Mouse (Mus musculus): ENCODE results near the gene Lamtor3. TPM values are rescaled to one million over a fixed set of nuclear protein-coding genes. Genes with fewer than 3 reads are reported as not detected.
"Not testable (repeated sequence)": the region's sequence is repeated elsewhere in the genome, so short reads cannot be mapped to it uniquely, and the experiment has no call there.

Lamtor3 gene
- total RNA-seq (2021): 10 to 100 TPM; 48.5 to 55.8 TPM
- long read RNA-seq, experiment 1, transcript Lamtor3-208 (1 exons, 2,726 nt): minor isoform, 5 of 97 reads
- long read RNA-seq, experiment 1, transcript Lamtor3-201 (7 exons, 1,295 nt): major isoform, 71 of 97 reads
- long read RNA-seq, experiment 1, partial matches to known transcripts: 15 of 97 reads
- long read RNA-seq, experiment 1, other reads (novel, unspliced or antisense): 6 of 97 reads
- long read RNA-seq, experiment 2, transcript Lamtor3-201 (7 exons, 1,295 nt): major isoform, 84 of 101 reads
- long read RNA-seq, experiment 2, partial matches to known transcripts: 7 of 101 reads
- long read RNA-seq, experiment 2, other reads (novel, unspliced or antisense): 5 of 101 reads

DNA sequence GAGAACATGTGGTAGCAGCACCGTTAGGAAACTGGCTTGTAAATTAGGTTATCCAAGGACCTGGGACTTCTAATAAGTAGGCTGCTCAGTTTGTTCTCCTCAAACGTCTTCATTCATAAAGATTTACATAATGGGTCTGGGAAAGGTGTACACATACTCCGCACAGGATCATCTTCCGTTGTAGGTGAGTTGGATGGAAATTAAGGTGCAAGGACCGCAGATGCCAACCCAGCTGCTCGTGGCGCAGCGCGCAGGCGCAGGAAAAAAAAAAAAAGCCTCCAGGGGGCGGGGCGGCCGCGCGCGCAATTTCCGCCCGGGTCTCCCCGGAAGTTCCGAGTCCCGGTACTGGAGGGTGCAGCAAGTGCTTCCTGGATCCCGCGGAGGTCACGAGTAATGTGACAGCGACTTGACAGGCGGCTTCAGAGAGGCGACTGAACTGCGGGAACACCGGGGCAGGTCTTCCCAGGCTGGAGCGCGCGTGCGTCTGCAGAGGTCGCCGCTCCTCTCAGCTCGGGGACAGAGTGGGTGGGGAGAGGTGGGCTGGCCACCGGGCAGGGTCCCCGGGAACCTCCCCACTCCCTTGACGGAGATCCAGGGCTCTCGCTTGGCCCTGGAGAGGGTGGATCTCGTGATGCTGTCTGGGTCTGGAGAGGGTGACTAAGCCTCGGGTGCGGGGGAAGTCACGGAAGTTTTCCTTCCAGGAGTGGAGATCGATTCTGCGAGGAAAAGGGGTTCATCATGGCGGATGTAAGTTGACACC is at the start of gene Lamtor3:
Lamtor3 (plus strand) TSS at position 335 of the 760 bp plus-strand sequence.
- DNase-seq: peak; percentile 92

DNA sequence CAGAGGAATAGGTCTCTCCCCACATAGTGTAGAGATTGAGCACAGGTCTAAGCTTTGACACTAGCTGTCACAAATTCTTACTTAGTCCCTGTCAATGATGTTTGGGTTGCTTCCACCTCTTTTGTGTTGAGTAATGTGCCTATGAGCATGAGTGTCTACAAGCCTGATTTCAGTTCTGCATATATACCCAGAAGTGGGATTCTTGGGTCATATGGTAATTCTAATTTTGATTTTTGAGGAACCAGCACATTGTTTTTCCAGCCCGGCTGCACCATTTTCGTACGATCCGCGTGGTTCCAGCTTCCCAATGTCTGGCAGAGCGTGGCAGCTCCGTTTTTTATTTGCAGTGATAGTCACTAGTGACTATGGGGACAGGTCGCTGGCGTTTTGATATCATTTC is 48.9 kb upstream of the Lamtor3 start:
- peak; percentile 13 for DNase-seq

DNA sequence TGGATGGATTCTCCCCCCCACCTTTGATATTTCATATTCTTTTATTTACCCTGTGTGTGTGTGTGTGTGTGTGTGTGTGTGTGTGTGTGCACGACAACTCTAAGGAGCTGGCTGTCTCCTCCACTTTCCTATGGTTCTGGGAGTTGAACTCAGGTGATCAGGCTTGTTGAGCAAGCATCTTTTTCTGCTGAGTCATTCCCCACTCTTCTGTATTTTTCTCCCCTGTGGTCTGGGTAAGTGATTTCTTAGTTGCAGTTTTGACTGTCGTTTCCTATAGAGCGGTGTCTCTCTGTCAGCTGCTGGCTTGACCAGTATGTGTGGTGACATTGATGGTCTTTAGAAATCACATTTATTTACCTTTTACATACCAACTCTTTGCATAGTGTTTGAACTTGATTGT is 39.0 kb upstream of the Lamtor3 start:
- no peak for DNase-seq

DNA sequence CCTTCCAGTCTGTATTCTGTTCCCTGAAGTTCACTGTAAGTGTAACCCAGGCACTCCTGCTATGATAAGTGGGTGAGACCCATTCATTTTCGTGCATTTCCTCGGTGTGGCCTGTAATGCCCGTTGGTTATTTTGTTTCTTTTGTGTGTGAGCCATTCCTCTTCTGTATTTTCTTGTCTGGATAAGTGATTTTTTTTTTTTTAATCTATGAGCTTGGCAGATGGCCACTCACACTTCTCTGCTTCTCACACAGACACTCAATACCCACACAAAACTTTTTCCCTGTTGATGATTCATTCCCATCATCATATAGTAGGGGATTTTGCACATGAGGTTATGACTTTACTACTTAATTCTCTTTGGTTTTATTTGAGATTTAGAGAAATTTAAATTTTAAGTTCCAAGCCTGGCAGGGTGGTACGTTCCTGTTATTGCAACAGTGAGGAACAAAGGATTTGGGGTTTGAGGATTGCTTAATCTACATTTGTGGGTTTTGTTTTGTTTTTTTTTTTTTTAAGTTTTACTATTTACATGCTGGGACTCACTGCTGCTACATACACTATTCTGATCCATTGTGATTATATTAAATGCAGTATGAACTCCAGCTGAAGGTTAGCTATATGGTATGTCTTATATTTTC is 38.1 kb upstream of the Lamtor3 start:
- no peak for DNase-seq

DNA sequence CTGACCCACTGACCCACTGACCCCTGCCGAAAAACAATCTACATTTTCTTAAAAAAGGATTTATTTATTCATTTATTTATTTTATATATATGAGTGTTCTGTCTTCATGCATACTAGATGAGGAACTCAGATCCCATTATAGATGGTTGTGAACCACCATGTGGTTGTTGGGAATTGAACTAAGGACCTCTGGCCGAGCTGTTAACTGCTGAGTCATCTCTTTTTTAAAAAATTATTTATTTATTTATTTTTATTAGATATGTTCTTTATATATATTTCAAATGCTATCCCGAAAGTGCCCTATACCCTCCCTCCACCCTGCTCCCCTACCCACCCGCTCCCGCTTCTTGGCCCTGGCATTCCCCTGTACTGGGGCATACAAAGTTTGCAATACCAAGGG is 37.2 kb upstream of the Lamtor3 start:
- no peak for DNase-seq

DNA sequence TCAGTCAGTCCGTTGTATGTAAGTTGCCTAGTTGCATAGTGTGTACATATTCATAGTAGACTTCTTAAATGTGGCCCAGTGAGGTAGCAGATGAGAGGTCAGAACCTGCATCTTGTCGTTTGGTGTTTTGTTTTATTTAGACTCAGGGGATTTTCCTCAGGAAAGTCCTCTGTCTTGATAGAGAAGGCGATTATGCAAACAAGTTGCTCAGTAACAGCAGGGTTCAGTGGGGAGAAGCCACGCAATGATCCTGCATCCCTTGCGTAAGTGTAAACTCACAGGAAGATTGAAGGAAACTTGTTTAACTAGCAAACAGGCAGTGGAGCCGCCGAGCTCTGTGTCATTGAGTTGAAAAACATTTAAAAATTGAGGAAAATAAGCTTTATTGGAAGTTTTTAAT is 30.3 kb upstream of the Lamtor3 start:
- no peak for DNase-seq

DNA sequence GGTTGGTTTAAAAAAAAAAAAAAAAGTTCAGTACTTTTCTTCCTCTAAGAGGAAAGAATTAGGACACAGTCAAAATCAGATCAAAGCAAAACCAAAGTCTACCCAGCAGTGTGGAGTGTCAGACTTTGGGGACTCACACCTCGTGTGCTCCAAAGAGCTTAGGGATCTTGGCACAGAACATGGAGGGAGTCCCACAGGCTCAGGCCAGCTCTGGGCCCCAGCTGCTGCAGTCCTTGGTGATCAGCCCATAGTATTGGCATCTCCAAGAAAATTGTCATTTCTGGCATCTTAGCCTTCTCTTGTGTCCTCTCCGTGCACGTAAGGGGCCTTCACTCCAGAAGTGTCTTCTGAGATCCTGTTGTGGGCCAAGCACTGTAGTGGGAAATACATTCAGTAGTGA is 27.2 kb upstream of the Lamtor3 start:
- DNase-seq: no peak

DNA sequence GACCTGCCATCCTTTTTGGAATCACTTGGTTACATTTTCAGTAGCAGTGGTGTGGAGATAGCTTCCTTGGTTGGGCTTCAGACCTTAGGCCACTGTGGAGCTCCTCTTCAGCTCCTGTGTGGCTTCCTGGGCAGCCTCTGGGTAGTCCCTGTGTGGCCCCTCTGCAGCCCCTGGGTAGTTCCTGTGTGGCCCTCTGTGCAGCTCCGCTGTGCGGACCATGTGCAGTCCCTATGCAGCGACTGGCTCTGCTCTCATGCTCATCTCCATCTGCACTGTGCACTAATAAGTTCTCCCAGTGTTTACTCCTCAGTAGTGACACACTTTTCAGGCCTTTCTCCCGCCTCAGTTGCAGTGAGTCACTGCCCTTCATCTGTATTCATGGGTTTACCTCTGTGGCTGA is 26.2 kb upstream of the Lamtor3 start:
- no peak for DNase-seq

DNA sequence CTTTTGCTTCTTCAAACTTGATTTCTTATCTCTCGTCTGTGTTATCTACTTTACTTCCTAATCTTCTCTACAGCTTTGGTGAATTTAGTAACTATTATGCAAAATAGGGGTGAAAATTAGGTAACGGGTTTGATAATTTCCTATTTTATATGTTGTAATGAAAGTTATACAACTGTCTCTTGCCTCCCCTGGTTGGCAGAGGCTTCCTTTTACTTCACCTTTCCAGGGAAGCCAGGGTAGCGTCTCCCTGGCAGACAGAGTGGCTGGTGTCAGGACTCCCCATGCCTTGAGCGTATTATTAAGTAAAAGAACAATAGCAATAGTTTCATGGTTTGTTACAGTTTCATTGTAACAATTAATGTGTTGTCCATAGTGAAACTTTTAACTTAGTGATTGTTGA is 24.5 kb upstream of the Lamtor3 start:
- DNase-seq: no peak

DNA sequence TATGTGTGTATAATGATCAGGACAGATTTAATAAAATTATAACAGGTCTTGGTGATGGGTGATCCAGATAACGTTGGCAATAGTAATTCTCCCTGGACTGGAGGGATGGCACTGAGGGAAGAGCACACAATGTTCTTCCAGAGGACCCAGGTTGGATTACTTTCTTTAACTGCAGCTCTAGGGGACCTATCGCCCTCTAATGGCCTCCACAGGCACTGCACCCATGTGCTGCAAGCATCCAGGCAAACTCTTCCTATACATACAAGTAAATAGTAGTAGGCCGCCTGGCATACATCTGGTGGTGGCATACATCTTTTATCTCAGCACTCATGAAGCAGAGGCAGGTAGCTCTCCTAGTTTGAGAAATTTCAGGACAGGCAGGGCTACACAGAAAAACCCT is 23.1 kb upstream of the Lamtor3 start:
- DNase-seq: no peak

DNA sequence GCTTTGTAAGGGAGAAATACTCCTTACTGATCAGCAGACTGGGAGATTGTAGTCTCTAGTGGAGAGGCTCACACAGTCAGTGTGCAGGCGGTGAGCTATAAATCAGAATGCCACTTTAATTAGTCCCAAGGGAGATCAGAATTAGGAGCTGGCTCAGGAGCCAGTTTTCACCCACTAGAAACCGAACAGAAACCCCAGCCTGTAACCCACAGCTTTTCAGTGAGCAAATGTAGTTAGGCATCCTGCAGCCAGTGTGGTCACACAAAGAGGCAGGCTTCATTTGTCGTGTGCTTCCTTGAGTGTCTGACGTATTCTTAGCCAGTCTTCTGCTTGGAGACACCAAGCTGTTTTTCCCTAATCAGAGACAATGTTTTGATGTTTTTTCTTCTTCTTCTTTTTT is 21.9 kb upstream of the Lamtor3 start:
- no peak for DNase-seq

DNA sequence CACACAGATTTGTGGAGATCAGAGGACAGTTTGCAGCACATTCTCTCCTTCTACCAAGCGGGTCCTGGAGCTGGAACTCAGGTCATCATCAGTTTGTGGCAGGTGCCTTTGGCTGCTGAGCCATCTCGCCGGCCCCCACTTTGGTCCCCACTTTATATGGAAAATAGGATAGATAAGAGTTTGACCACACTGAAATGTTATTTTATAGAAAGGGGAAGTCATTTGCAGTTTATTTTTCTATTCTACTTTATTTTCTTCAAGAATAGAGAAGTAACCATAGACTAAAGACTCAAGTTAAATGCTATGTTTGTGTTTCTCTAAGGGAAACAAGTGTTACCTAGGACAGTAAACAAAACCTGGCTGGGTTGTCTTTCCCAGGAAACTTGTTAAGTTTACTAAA is 21.4 kb upstream of the Lamtor3 start:
- no peak for DNase-seq

DNA sequence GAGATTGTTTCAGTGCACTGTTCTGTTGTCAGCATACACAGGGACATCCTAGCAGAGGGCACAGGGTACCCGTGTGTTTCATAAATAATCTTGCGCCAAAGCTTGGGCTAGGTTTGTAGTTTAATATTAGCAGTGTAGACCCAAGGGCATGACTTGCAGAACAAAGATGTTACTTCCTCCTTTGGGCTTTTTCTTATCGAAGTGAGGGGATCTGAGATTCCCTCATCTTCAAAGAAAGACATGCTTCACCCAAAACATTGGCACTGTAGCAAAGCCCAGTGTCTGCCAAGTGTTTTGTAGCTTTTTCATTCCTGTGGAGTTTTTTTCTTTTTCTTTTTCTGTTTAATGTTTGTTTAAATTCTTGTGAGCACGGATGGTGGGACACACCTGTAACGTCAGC is 20.6 kb upstream of the Lamtor3 start:
- no peak for DNase-seq

DNA sequence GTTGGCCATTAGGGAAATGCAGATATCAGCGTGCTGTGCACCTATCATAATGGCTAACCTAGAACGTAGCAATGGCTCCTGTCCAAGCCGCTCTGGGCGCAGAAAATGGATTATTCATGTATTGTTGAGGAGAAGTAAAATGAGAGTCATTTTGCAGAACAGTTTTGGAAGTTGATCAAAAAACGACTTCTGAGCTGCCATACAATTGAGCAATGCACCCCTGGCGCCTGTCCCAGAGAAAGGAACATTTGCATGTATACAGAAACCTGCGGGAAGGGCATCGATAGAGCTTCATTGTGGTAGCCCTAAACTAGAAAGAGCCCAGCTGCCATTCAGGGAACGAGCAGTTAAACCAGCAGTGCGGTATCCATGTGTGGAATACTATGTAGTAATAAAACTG is 18.2 kb upstream of the Lamtor3 start:
- no peak for DNase-seq

DNA sequence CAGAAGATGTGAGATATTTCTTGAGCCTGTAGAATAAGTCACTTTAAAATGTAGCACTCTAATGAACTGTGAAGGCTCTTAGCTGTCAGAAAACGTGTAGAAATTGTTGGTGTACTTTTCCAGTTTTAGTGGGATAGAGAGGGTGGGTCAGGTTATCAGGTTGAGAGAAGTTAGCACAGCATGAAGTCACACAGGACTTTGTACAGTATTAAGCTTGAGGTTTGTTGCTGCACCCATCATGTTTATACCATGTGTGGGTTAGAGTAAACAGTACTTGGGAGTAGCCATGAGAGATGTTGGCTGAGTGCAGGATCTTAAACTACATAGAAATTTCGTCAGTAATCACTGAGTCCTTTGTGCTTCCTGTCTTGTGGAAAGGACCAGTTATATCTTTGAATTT is 5.2 kb upstream of the Lamtor3 start:
- no peak for DNase-seq

DNA sequence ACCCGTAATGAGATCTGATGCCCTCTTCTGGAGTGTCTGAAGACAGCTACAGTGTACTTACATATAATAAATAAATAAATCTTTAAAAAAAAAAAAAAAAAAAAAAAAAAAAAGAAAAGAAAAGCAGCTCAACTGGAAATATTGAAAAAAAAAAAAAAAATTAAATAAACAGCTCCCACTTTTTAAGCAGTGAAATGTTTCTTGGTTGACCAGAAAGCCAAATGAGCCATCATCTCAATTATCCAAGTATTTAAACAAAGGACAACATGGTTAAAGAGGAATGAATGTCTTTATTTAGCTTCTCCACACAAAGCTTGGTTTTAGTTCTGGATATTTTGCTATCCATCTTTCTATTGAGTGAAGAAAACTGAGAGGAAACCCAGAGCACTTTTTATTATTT is 3.7 kb upstream of the Lamtor3 start:
- DNase-seq: not testable (repeated sequence)

DNA sequence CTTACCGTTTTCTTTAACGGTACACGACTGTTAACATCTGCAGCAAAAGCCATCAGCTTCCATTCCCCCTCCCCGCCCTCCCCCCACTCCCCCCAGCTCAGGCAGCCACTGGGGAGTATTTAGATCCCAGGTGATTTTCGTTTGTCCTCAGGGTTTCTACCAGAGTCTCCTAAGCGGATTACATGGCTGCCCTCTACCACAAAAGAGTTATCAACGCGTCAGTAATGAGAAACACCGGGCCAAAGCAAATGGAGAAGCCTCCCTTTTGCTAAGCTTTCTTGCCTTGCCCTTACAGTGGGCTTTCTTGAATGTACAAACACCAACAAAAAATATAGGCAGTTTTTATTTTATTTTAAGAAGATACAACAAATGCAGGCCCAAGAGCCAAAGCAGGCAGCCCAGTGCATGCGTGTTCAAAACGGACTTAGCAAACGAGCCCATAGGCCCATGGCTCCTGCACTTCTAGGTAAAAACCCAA is 573 bp upstream of the Lamtor3 start:
- no peak for DNase-seq

DNA sequence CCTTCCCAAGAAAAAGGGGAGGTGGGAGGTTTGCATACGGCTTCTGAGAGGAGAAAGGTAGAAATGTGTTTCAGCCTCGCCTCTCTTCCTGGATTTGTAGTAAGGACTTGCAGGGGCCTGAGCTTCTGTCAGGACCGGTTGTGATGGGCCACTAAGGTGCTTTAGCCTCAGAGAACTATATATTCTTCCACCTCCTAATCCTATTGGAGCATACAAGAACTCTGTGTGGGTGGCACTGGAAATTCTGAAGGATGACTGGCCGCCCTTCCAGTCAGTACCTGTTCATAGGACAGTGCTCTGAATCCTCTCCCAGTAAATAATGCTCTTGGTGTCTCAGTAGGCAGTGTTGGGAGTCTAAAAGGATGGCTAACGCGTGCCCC is 616 bp downstream of the Lamtor3 start:
- DNase-seq: no peak

DNA sequence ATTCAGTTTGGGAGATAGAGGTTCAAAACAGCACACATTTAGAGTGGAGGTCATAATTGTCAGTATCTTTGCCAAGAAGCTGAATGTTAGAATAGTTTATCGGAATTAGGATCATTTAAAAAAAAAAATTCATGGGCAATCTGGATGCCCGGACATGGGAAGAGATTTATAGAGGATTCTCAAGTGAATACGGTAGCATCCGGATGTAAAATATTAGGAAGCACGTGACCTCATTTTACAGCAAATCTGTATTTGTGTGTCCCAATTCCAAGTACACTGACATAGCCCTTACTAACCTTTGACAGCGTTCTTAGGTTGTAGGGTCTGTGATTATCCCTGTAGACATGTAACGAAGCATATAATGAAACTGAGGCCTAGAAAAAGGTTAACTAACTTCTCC is 1.1 kb downstream of the Lamtor3 start:
- DNase-seq: no peak

DNA sequence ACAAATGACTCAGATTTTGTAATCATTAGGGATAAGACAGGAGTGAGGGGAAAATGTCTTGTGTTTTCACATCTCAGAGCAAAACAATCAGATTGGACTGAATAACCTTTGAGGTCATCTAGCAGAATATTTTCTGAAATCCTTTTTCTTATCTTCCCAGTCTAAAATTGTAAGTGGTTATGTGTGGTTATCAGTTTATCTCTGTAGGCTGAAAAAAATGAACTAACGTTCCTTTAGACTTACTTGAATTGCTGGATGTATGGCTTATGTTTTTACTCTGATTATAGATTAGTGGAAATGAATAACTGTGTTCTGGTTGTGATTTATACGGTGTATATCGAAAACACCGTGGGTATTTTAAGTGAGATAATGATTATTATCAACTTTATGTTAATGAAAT is 2.3 kb downstream of the Lamtor3 start:
- no peak for DNase-seq

DNA sequence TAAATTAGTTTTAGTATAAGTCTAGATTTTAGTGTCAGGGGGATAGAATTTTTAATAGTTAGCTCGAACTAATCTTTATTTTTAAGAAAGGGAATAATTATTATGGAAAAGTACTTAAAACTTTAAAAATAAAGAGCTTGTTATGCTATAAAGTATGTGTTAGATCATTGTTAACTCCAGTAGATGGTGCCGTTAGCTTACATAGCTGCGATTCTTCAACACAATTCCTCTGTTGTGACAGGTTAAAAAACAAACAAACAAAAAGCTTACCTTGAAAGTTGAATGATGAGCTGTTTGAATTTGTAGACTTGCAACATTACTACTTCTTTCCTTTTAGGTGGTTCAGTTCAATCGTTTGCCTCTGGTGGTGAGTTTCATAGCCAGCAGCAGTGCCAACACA is 8.7 kb downstream of the Lamtor3 start:
- no peak for DNase-seq

DNA sequence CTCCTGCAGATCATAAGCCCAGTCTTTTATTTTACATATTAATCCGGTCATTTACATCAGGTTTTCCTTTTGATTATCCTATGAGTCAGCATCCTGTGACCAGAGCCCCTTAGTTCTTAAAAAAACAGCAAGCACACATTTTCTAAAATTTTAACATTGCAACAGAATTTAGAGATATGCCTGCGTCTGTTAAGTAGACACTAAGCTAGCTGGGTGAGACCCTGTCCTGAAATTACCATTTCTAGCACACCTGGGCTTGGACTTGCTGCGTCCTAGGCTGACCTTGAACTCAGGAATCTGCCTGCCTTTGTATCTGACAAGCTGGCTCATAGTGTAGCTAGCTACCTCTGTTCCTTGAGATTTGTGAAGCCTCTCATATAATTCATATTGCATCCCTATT is 11.6 kb downstream of the Lamtor3 start:
- DNase-seq: no peak

DNA sequence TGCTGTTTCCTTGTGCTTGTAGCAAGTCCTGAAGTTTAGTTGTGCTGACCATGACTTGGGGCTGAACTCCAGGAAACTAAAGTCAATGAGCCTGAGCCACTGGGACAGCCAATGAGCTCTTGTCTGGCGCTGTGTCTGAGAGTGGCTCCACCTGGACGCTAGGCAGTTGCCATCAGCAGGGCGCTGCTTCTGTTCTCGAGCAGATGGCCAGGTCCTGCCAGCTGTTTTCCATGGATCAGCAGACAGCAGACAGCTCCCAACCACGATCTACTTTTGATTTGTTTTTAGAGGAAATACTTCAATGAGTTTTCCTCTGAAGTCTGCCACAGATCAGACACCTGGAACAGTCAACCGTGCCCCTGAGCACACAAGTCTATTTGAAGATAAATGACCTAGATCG is 14.4 kb downstream of the Lamtor3 start:
- DNase-seq: no peak
